Mouse (Mus musculus) heart, postnatal 0 days (tissue): ENCODE results near the gene Elf5.

Experiments
- CTCF ChIP-seq: IDR thresholded peaks from 2 replicates; pipeline ENCODE4 v1.5.1; 2016; ENCODE audit warnings: antibody characterized with exemption, control low read depth, low read depth
- EP300 ChIP-seq: IDR thresholded peaks from 2 replicates; pipeline ENCODE4 v1.6.1; 2016; ENCODE audit warnings: antibody characterized with exemption, low read depth

- TF ChIP-seq CTCF (no peak), EP300 (no peak)
Measured at GRCm38 (mm10) chr2:103425456-103426063, 14.1 kb downstream of the Elf5 start.
